Mouse (Mus musculus): ENCODE results near the gene Hnrnpk.
"Not testable (repeated sequence)": the region's sequence is repeated elsewhere in the genome, so short reads cannot be mapped to it uniquely, and the experiment has no call there.

Hnrnpk gene

GRCm38 (mm10) chr13:58388379-58388778, 14.8 kb downstream of the Hnrnpk start:
- no peak for DNase-seq

- DNase-seq: peak; percentile 50 to 73
Observed at GRCm38 (mm10) chr13:58387948-58388347, 15.2 kb downstream of the Hnrnpk start.

GRCm38 (mm10) chr13:58385547-58385920, 17.6 kb downstream of the Hnrnpk start:
- DNase-seq: no peak

GRCm38 (mm10) chr13:58384779-58385546, 18.2 kb downstream of the Hnrnpk start, which contains the start of gene 2210016F16Rik:
TSS of gene 2210016F16Rik (minus strand) at chr13:58385225.
- peak; percentile 52 to 69 for DNase-seq

GRCm38 (mm10) chr13:58384371-58384770, 18.8 kb downstream of the Hnrnpk start:
- DNase-seq: no peak

- DNase-seq: no peak
Observed at GRCm38 (mm10) chr13:58373153-58373470, 30.0 kb downstream of the Hnrnpk start.

GRCm38 (mm10) chr13:58372278-58373152, 30.6 kb downstream of the Hnrnpk start:
- no peak for DNase-seq

- no peak for DNase-seq
Observed at GRCm38 (mm10) chr13:58368835-58369234, 34.3 kb downstream of the Hnrnpk start.

- DNase-seq: no peak
Observed at GRCm38 (mm10) chr13:58367641-58368040, 35.5 kb downstream of the Hnrnpk start.

GRCm38 (mm10) chr13:58366373-58366772, 36.8 kb downstream of the Hnrnpk start:
- no peak for DNase-seq

- not testable (repeated sequence) for DNase-seq
Observed at GRCm38 (mm10) chr13:58365179-58365578, 38.0 kb downstream of the Hnrnpk start.

- no peak for DNase-seq
Observed at GRCm38 (mm10) chr13:58364353-58365175, 38.6 kb downstream of the Hnrnpk start.

- no peak for DNase-seq
Observed at GRCm38 (mm10) chr13:58359304-58359653, 43.9 kb downstream of the Hnrnpk start.

GRCm38 (mm10) chr13:58358629-58359303, 44.4 kb downstream of the Hnrnpk start, which contains the start of gene Kif27:
TSS of gene Kif27 (minus strand) at chr13:58359122.
- DNase-seq: peak; percentile 82 to 85

GRCm38 (mm10) chr13:58352996-58353395, 50.1 kb downstream of the Hnrnpk start:
- DNase-seq: no peak

- no peak for DNase-seq
Observed at GRCm38 (mm10) chr13:58350606-58351005, 52.5 kb downstream of the Hnrnpk start.

- DNase-seq: no peak
Observed at GRCm38 (mm10) chr13:58344505-58344904, 58.6 kb downstream of the Hnrnpk start.

Measured in spleen, adult 18-20 months (tissue).